Mouse (Mus musculus): ENCODE results near the gene Ciapin1. TPM values are rescaled to one million over a fixed set of nuclear protein-coding genes. Genes with fewer than 3 reads are reported as not detected.

The Ciapin1 gene
- total and polyA plus RNA-seq, 2 experiments from 2014 or later, result 60.6 to 162 TPM

DNA sequence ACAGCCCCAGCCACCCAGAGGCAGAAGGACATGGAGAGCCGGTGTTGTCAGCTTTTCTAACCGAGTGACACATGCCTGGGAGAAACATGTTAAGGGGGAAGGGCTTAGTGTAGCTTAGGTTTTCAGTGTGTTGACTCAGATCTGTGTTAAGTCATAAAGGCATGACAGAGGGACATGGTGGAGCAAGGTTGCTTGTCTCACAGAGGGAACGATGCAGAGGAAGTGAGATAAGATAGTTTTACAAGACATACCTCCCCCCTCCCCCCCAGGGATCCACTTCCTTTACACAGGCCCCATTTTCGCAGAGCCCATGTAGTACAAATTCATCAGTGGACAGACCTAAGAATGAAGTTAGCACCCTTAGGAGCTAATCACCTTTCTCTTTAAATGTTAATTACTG, 35.8 kb downstream of the Ciapin1 start:
- H3K9ac ChIP-seq (replicated peaks; ENCODE audit: low read length, poor library complexity, severe bottlenecking), result no peak overlapping the region
- TF ChIP-seq CTCF (IDR thresholded peaks at IDR 0.05), result no peak
- H3K36me3 ChIP-seq (ENCODE audit: insufficient read depth, low read length), result no peaks in the 10 kb centered on the region
- no peaks in the 10 kb centered on the region for H3K9me3 ChIP-seq (ENCODE audit: low read length)
- H3K4me2 ChIP-seq (ENCODE audit: low read depth, low read length, poor library complexity, severe bottlenecking), result no peak overlapping the region
- DNase-seq (ENCODE audit: low spot score) (no peak), ATAC-seq (ENCODE audit: low FRiP score) (no peak)
- H3K27me3 ChIP-seq (ENCODE audit: insufficient read depth, low read length), result no peaks in the 10 kb centered on the region
- 86% methylated on average over 4 of the region's 4 CpGs for WGBS
- H3K27ac ChIP-seq (ENCODE audit: low read depth, low read length), result no peak overlapping the region
- H3K4me1 ChIP-seq (ENCODE audit: insufficient read depth, low read length), result no peaks in the 10 kb centered on the region
- H3K4me3 ChIP-seq (ENCODE audit: low read depth, low read length), result no peak overlapping the region

DNA sequence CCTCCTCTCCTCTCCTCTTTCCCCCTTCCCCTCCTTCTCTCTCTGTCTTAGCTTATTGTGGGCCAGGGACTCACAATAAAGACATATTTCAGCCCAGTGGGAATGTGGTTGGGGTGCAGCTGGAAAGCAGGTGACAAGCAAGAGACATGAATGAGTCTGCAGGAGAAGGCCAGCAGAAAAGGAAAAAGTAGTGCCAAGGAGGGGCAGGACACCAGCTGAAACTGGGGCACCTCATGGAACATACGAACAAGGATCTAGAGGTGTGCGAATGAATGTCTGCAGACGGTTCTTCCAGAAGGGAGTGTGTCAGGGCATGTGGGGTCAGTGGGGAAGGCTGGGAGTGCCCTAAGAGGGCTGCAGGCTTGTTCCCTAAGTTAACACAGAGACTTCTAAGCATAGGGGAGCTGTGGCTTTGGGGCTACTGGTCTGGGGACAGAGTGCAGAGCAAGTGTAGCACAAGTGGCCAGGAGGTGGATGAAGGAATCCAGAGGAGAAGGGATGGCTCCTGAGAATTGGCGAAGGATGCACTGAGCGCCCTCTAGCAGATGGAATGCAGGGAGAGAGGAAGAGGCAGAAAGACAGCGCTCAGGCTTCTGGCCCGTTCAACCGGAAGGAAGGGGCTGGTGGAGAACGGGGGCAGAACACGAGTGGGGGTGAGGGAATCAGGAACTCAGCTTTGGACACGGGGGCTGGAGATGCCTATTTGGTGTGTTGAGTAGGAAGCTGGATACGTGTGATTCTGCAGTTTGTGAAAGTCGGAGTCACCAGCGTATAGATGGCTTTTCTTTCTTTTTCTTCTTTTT, 36.7 kb downstream of the Ciapin1 start:
- no peaks in the 10 kb centered on the region for H3K27me3 ChIP-seq (ENCODE audit: insufficient read depth, low read length)
- no peak overlapping the region for H3K27ac ChIP-seq (ENCODE audit: low read depth, low read length)
- no peak overlapping the region for H3K4me3 ChIP-seq (ENCODE audit: low read depth, low read length)
- no peak for ATAC-seq (ENCODE audit: low FRiP score)
- H3K4me2 ChIP-seq (ENCODE audit: low read depth, low read length, poor library complexity, severe bottlenecking), result no peak overlapping the region
- no peak for DNase-seq (ENCODE audit: low spot score)
- WGBS, result 46% methylated on average over 14 of the region's 14 CpGs
- H3K9me3 ChIP-seq (ENCODE audit: low read length), result no peaks in the 10 kb centered on the region
- no peaks in the 10 kb centered on the region for H3K4me1 ChIP-seq (ENCODE audit: insufficient read depth, low read length)
- H3K36me3 ChIP-seq (ENCODE audit: insufficient read depth, low read length), result no peaks in the 10 kb centered on the region
- TF ChIP-seq CTCF (IDR thresholded peaks at IDR 0.05), result peak; percentile 66
- no peak overlapping the region for H3K9ac ChIP-seq (replicated peaks; ENCODE audit: low read length, poor library complexity, severe bottlenecking)

DNA sequence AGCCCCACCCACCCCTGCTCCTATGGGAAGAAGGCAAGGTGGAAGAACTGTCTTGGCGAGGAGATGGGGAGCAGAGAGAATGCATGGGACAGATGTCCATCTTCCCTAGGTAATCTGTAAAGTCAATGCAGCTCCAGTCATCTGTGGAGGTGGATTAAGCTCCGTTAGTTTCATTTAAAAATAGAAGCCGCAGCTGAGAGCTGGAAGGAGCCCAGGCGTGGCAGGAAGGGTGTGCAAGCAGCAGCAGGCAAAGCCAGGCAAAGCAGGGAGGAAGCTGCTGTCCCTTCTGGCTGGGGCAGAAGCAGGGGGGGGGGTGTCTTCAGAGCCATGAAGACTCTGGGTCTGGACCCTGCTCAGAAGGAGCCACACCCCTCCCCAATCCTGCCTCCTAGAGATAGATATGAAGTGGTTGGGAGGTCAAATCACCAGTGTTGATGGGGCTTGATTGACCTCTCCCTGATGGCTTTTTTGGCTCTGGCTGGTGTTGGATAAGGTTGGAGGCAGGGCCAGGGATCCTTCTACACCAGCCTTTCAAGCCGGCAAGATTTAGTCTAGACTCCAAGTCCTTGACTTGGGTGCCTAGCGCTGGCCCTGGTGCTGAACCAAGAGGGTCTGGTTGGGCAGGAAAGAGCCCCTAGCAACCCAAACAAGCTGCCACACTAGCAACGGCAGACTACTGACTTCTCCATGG, 37.7 kb downstream of the Ciapin1 start:
- H3K4me3 ChIP-seq (ENCODE audit: low read depth, low read length), result no peak overlapping the region
- H3K36me3 ChIP-seq (ENCODE audit: insufficient read depth, low read length), result no peaks in the 10 kb centered on the region
- no peak overlapping the region for H3K4me2 ChIP-seq (ENCODE audit: low read depth, low read length, poor library complexity, severe bottlenecking)
- 68% methylated on average over 7 of the region's 7 CpGs for WGBS
- H3K27me3 ChIP-seq (ENCODE audit: insufficient read depth, low read length), result no peaks in the 10 kb centered on the region
- TF ChIP-seq CTCF (IDR thresholded peaks at IDR 0.05), result no peak
- no peaks in the 10 kb centered on the region for H3K9me3 ChIP-seq (ENCODE audit: low read length)
- ATAC-seq (ENCODE audit: low FRiP score), result no peak
- H3K9ac ChIP-seq (replicated peaks; ENCODE audit: low read length, poor library complexity, severe bottlenecking), result no peak overlapping the region
- no peak for DNase-seq (ENCODE audit: low spot score)
- no peaks in the 10 kb centered on the region for H3K4me1 ChIP-seq (ENCODE audit: insufficient read depth, low read length)
- no peak overlapping the region for H3K27ac ChIP-seq (ENCODE audit: low read depth, low read length)

DNA sequence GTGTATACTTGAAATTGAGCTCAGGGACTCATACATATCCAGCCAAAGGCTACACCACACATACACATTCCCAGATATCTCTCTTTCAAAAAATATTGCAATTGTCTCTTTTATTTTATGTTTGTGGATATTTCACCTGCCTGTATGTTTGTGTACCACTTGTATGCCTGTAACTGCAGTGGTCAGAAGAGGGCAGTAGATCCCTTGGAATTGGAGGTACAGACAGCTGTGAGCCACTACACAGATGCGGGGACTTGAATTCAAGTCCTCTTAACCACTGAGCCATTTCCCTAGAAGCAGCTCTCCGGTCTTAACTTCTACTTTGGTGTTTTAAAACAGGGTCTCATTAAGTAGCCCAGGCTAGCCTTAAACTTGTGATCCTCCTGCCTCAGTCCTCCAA, 43.4 kb downstream of the Ciapin1 start:
- Histone ChIP-seq H3K9ac (replicated peaks; ENCODE audit: low read length, poor library complexity, severe bottlenecking) (no peak overlapping the region), H3K9me3 (ENCODE audit: low read length) (no peaks in the 10 kb centered on the region), H3K27me3 (ENCODE audit: insufficient read depth, low read length) (no peaks in the 10 kb centered on the region), H3K4me3 (ENCODE audit: low read depth, low read length) (no peak overlapping the region), H3K27ac (ENCODE audit: low read depth, low read length) (no peak overlapping the region), H3K36me3 (ENCODE audit: insufficient read depth, low read length) (no peaks in the 10 kb centered on the region), H3K4me1 (ENCODE audit: insufficient read depth, low read length) (no peaks in the 10 kb centered on the region), H3K4me2 (ENCODE audit: low read depth, low read length, poor library complexity, severe bottlenecking) (no peak overlapping the region)
- WGBS, result 97% methylated on average over 2 of the region's 2 CpGs
- TF ChIP-seq CTCF (IDR thresholded peaks at IDR 0.05), result no peak
- DNase-seq (ENCODE audit: low spot score), result no peak
- no peak for ATAC-seq (ENCODE audit: low FRiP score)

DNA sequence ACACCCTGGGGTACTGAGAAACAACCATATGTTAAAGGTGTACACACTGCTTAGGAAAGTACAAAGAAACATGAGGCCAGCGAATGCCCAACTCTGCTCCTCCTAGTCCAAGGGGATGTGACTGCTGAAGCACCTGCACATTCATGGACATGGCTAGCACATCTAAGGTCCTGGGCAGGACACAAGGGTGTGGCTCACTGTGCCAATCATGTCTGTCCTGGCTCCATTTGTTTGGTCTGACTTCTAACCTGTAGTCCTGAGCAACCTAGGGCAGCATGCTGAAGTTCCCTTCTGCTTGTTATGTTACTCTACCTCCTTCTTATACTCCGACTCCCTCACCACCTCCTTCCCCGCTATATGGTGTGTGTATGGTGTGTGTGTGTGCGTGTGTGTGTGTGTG, 43.8 kb downstream of the Ciapin1 start:
- 91% methylated on average over 4 of the region's 4 CpGs for WGBS
- Histone ChIP-seq H3K27me3 (ENCODE audit: insufficient read depth, low read length) (no peaks in the 10 kb centered on the region), H3K4me1 (ENCODE audit: insufficient read depth, low read length) (no peaks in the 10 kb centered on the region), H3K4me3 (ENCODE audit: low read depth, low read length) (no peak overlapping the region), H3K4me2 (ENCODE audit: low read depth, low read length, poor library complexity, severe bottlenecking) (no peak overlapping the region), H3K27ac (ENCODE audit: low read depth, low read length) (no peak overlapping the region), H3K36me3 (ENCODE audit: insufficient read depth, low read length) (no peaks in the 10 kb centered on the region), H3K9me3 (ENCODE audit: low read length) (no peaks in the 10 kb centered on the region), H3K9ac (replicated peaks; ENCODE audit: low read length, poor library complexity, severe bottlenecking) (no peak overlapping the region)
- no peak for TF ChIP-seq CTCF (IDR thresholded peaks at IDR 0.05)
- ATAC-seq (ENCODE audit: low FRiP score), result no peak
- DNase-seq (ENCODE audit: low spot score), result no peak

DNA sequence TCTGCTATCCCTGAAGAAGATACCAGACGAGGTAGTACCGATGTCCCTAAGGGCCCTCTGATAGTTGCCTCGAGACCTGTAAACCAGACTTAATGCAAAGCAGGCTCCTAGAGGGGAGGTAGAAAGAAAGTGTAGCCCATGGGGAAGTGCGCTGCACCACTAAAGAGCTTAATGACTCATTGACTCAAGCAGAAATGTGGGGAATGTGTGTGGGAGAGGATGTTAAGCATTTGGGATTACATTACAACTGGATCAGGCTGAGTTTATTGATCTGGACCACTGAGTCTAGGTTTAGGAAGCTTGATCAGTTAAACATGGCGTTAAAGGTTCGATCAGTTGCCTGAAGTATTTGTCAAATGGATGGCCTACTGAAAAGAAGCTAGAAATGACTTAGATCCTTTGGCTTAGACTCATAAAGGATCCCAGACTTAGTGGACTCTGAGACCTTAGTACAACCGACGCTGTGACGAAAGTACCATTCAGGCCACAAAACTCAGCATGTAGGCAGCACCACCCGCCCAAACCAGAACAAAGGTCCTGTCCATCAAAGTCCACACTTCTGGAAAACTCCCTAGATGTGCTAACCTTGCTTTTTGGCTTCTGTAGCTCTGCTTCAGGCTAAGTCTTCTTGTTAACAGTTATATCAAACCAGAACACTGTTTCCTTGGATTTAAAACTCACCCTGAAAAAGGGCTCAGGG, 48.8 kb downstream of the Ciapin1 start:
- Histone ChIP-seq H3K9me3 (ENCODE audit: low read length) (no peaks in the 10 kb centered on the region), H3K4me1 (ENCODE audit: insufficient read depth, low read length) (no peaks in the 10 kb centered on the region), H3K9ac (replicated peaks; ENCODE audit: low read length, poor library complexity, severe bottlenecking) (no peak overlapping the region), H3K4me3 (ENCODE audit: low read depth, low read length) (no peak overlapping the region), H3K27ac (ENCODE audit: low read depth, low read length) (no peak overlapping the region), H3K27me3 (ENCODE audit: insufficient read depth, low read length) (no peaks in the 10 kb centered on the region), H3K4me2 (ENCODE audit: low read depth, low read length, poor library complexity, severe bottlenecking) (no peak overlapping the region), H3K36me3 (ENCODE audit: insufficient read depth, low read length) (no peaks in the 10 kb centered on the region)
- no peak for DNase-seq (ENCODE audit: low spot score)
- 38% methylated on average over 10 of the region's 10 CpGs for WGBS
- TF ChIP-seq CTCF (IDR thresholded peaks at IDR 0.05), result no peak
- ATAC-seq (ENCODE audit: low FRiP score), result no peak

All from midbrain, postnatal 0 days (tissue).